Mouse (Mus musculus) adrenal gland, postnatal 25 days (tissue): ENCODE results near the gene Mcoln3. TPM values are rescaled to one million over a fixed set of nuclear protein-coding genes. Genes with fewer than 3 reads are reported as not detected.

Source experiments
- DNase-seq: peaks from one replicate; pipeline ENCODE4 v3.0.0; 2021; ENCODE audit warnings: mixed read lengths
- long read RNA-seq: library from polyadenylated mRNA; stranded (forward); transcript quantifications from one replicate; pipeline ENCODE4 v2.0.0, GENCODE M21; 2021
- total RNA-seq: library from RNA; stranded (reverse); gene quantifications from 2 replicates; pipeline ENCODE4 v1.2.3, GENCODE M21; 2021

The Mcoln3 gene
- total RNA-seq = not detected in 2 replicates
- long read RNA-seq = 0 reads

DNA sequence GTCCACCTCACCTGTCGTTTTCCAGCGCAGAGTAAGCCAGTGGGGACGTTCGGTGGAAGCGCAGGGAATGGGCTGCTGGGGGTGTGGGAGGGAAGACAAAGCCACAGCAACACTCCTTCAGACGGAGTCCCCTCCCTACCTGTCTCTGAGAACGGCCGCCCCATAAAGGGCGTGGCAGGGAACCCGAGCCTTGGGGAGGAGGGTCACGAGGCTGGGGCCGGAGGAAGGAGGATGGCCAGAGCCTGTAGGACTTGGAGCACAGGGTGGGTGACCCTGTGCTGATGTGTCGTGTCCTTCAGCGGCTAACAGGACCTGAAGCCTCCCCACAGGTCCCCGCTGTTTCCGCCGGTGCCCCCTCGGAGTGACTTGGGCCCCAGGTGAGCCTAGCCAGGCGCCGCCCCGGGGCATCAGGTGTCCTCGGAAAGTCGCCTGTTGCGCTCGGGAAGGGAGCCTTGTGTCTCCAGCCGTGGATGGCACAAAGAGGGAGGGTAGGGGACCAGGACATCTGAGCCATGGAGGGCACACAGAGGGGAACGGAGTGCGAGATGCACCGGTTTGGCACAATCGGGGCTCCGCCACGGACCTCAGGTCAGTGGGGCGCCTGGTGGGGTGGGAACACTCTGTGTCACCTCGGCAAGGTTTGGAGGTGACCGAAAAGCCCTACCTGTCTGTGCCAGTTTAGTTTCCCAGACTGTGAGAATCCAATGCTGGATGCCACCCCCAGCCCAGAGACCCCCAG is at the start of gene Mcoln3:
TSS of gene Mcoln3 (plus strand) at position 193 of the 739 bp plus-strand sequence.
- no peak for DNase-seq

DNA sequence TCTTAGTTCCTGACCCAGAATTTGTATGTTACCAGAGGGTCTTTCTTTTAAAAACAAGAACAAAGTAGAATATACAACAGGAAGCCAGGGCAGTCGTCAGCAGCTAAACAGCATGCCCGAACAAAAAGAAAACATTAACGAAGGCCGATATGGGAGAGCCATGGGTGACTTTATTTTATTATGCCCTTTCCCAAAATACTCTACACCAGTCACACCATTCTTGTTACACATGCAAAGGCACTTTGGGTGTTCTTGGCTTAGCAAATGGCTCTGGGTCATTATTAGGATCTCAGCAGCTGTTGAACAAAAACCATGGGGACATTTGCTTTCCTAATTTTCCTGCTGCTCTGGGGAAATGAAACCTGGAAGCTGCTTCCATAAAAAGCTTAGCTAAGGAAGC is 48.0 kb upstream of the Mcoln3 start:
- no peak for DNase-seq

DNA sequence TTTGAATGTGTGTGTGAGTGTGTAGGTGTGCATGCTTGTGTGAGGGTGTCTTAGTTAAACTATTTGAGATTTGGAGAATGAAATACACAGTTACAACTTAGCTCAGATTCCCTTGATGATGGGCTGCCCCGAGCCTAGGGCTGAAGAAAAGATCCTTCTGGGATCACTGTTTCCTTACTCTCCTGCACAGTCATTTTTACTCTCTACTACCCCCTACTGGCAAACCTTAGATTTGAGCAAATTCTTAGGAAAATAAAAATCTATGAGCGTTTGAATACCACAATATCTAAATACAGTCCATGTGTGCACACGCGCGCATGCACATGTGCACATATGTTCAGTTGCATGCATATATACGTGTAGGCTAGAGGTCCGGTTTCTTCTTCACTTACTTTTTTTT is 44.5 kb upstream of the Mcoln3 start:
- no peak for DNase-seq

- no peak for DNase-seq
Measured at GRCm38 (mm10) chr3:146080241-146080640, 37.0 kb upstream of the Mcoln3 start.

- DNase-seq = no peak
Measured at GRCm38 (mm10) chr3:146090988-146091657, 26.1 kb upstream of the Mcoln3 start.

- DNase-seq = no peak
Measured at GRCm38 (mm10) chr3:146095066-146095465, 22.2 kb upstream of the Mcoln3 start.

DNA sequence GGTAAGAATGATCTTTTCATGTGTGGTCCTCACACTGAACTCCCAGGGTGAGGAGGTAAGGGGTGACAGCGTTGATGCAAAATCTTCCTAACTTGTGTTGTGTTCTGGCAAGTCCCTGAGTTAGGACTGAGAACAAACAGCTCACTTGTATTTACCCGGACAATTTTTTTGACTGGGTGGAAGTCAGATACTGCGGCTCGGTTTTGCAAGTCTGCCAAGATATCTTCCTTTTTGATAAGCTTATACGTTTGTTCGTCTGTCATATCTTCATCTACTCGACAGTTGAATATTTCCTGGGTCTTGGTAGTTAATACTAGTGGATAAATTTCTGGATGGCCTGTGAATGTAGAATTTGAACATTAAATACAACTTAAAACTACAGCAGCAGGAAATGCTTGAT is 20.3 kb upstream of the Mcoln3 start:
- DNase-seq = no peak

DNA sequence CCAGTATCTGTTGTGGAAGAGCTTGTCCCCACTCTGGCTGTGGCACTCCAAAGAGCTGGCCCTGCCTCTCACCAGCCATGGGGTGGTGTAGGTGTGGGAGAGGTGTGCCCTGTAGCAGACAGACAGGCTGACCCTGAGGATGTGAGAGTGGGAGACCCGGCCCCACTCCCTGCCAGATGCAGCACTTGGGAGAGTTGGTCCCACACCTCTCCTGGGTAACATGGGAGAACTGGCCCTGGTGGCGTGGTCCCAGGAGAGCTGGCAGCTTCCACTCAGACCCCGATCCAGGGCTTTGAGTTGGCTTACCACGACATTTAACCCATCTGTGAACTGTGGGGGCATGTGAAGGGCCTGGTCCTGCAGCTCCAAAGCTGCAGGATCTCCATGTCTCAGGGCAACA is 19.4 kb upstream of the Mcoln3 start:
- no peak for DNase-seq

DNA sequence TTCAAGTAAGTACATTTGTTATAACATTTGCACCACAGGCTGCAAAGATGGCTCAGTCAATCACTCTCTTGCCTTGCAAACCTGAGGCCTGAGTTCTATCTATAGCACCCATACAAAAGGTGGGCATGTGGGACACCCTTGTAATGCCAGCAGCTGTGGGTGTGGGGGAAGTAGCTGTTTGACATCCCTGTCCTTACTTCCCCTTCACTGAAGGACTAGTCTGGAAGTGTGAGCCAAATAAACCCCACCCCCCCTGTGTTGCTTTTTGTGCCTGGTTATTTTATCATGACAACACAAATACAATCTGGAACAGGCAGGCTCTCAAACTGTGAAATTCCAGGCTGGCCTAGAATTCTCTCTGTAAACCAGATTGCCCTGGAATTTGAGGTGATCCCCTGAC is 17.3 kb upstream of the Mcoln3 start:
- DNase-seq = no peak

GRCm38 (mm10) chr3:146102049-146102448 is 15.2 kb upstream of the Mcoln3 start:
- peak; percentile 14 for DNase-seq

DNA sequence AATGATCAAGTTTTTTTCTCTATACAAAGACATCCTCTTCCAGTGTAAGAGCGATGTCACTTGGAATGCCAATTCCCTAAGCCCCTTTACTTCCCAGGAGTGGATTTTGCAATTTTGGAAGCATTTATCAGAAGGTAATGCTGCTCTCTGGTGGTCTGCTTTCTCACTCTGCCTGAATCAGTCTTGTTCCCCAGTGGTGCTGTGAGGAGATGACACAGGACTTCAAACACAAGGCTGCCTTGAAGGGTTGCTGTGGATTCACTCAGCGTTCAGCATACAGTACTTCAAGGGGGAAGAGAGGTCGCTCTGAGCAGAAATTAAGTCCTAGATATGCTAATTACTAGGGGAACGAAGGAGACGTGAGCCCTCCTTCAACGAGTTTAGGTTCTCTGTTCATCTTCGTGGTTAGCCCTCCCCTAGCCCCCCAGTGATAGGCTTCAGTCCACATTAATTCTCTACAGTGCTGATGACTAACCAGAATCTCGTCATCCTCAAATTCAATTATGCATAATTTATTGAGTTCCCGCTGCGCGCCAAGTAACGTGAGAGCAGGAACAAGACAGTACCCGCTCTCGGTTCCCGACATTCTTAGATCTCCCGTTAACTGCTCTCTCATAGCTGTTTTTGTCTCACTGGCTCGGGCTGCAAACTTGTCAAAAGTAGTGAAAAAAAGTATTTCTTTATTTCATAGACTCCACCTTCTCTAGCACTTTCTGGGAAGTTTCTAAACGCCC is 10.0 kb upstream of the Mcoln3 start:
- DNase-seq = peak; percentile 18

DNA sequence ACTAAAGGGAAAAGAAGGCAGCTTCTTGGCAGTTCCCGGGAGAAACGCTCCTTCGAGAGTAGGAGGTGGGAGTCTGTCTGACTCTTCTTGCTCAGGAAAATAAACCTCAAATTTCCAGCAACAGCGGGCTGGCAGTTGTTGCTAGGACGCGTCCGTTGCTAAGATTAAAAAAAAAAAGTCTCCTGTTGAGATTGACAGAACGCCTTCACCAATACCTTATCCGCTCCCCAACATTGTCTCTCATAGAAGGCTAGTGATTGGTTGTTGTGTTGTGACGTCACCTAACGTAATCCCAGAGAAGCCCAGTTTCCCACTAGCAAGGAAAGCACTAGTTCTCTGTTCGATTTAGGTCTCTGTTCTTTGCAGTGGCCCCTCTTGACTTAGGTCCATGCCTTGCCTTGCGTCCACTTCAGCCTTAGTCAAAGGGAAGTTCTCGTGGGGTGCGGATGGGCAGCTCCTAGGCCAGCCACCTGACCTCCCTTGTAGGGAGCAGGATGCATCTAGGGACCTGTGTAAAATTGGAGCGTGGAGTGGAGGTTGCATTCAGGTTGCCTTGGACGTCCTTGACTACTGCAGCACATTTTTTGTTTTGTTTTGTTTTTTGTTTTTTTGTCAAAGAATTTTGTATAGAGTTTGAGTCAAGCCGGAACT is 9.2 kb upstream of the Mcoln3 start, which contains the start of gene Wdr63:
TSS of gene Wdr63 (minus strand) at position 210 of the 651 bp plus-strand sequence.
- peak; percentile 7 for DNase-seq

- DNase-seq = no peak
Measured at GRCm38 (mm10) chr3:146108945-146109344, 8.3 kb upstream of the Mcoln3 start.

DNA sequence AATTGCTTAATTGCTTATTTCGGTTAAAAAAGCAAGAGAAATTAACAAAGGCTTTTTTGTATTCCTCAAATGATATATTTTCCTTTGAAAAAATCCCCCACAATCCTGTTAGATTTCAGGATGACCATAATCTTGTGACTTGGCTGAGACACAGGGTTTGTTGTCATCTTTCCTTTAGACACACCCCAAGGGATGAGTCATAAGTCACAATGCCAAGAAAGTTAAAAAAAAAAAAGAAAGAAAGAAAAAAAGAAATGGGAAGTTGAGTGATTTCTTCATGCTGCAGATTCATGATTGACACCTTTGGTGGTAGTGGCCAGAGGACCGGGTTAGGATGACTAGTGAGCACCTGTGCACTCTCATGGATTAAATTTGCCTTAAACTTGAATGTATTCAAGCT is 6.9 kb upstream of the Mcoln3 start:
- DNase-seq = no peak

DNA sequence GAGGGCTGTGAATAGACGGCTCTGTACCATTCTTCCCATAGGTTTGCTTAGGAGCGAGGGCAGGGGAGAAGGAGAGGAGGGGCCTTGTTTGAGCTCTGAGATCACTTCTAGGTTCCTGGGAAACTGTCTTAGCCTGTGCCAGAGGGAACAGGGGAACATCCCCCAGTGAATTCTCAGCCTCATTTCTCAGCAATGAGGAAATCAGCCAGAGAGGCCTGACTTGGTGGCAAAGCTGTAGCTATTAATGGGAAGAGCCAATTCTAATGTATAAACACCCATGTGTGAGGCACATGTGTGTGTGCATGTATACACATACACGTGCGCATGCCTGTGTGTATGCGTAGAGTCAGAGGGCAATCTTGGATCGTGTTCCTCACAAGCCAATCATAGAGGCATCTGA is 6.3 kb upstream of the Mcoln3 start:
- DNase-seq = no peak

- DNase-seq = no peak
Measured at GRCm38 (mm10) chr3:146117997-146118457, 777 bp downstream of the Mcoln3 start.

- no peak for DNase-seq
Measured at GRCm38 (mm10) chr3:146121310-146122124, 4.3 kb downstream of the Mcoln3 start.

- DNase-seq = no peak
Measured at GRCm38 (mm10) chr3:146122125-146122420, 4.8 kb downstream of the Mcoln3 start.

DNA sequence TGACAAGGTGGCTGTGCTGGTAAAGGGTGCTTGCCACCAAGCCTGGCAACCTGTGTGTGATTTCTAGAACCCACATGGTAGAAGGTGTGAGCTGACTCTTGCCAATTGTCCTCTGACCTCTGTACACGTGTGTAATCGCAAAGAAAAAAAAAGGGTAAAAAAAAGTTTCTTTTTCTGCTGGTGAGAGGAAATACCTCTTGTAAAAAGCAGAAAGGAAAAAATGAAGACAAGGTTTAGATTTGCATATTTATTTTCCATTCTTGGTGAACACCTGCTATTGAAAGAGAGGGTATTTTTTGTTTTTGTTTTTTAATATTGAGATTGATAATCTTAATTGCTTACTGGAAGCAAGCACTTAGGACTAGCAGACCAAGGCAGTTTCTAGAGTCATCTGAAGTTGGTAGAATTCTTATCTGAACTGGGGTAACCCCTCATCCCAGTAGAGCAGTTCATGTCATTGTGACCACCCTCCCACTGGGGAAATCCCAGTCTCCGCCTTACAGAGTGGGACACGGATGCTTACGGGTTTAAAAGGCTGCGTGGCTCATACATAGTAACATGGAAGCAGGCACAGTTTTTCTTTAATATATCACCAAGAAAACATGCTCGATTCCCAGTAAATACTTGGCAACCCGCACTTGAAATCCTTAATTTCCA is 5.7 kb downstream of the Mcoln3 start:
- no peak for DNase-seq

DNA sequence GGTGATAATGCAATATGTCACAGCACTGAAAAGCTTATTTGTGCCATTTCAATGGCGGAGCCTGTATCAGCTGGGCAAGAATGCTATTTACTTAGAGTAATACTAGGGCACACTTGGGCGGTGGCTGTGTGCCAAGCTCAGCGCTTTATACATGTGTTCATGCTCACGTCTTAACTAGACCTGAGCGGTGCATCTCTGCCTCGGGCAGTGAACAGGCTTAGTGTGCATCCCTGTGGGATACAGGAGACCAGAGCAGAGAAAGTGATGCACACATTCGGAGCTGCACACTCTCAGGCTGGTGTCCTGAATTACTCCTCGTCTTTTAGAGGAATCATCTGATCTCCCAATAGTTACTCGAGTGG is 6.2 kb downstream of the Mcoln3 start:
- no peak for DNase-seq

GRCm38 (mm10) chr3:146127205-146127604 is 10.0 kb downstream of the Mcoln3 start:
- no peak for DNase-seq
